Mouse (Mus musculus) heart, postnatal 0 days (tissue): ENCODE results near the gene Trim17. TPM values are rescaled to one million over a fixed set of nuclear protein-coding genes. Genes with fewer than 3 reads are reported as not detected.
A peak's percentile ranks its signal among the peaks of the same experiment; 100 is the strongest.

Source experiments
- ATAC-seq: fragments of 200-750 bp; cut with Nextera tagmentation; 2 replicates; pipeline ENCODE4 v1.8.0; 2017; ENCODE audit warnings: low read depth, moderate number of reproducible peaks, moderate library complexity; ENCODE audit not compliant: insufficient read depth
- DNase-seq: peaks from one replicate; pipeline ENCODE4 v3.0.0-alpha.2; 2016; ENCODE audit warnings: low spot score
- H3K27ac ChIP-seq: fragments of 300-500 bp; sonication (generic); 2 replicates; pipeline ENCODE4 v1.5.1; 2014; ENCODE audit warnings: low read depth, mild to moderate bottlenecking
- H3K27me3 ChIP-seq: fragments of 300-500 bp; sonication (generic); 2 replicates; pipeline ENCODE4 v1.6.1; 2014; ENCODE audit warnings: low read length, mixed read lengths; ENCODE audit not compliant: control insufficient read depth, insufficient read depth
- H3K36me3 ChIP-seq: fragments of 300-500 bp; sonication (generic); replicated peaks from 2 replicates; pipeline ENCODE4 v1.6.1; 2014; ENCODE audit warnings: low read length, mixed read lengths; ENCODE audit not compliant: control insufficient read depth, insufficient read depth
- H3K4me1 ChIP-seq: fragments of 300-500 bp; sonication (generic); 2 replicates; pipeline ENCODE4 v1.6.1; 2014; ENCODE audit warnings: antibody characterized with exemption; ENCODE audit not compliant: control insufficient read depth, insufficient read depth
- H3K4me2 ChIP-seq: fragments of 300-500 bp; sonication (generic); 2 replicates; pipeline ENCODE4 v1.6.1; 2014; ENCODE audit warnings: low read depth, mild to moderate bottlenecking, low read length, moderate library complexity
- H3K4me3 ChIP-seq: fragments of 300-500 bp; sonication (generic); 2 replicates; pipeline ENCODE4 v1.5.1; 2014; ENCODE audit warnings: low read depth, low read length
- H3K9ac ChIP-seq: fragments of 300-500 bp; sonication (generic); replicated peaks from 2 replicates; pipeline ENCODE4 v1.6.1; 2014; ENCODE audit warnings: low read depth, low read length, mixed read lengths
- H3K9me3 ChIP-seq: fragments of 300-500 bp; sonication (generic); replicated peaks from 2 replicates; pipeline ENCODE4 v1.6.1; 2016; ENCODE audit warnings: low read length; ENCODE audit not compliant: control insufficient read depth
- CTCF ChIP-seq: IDR thresholded peaks from 2 replicates; pipeline ENCODE4 v1.5.1; 2016; ENCODE audit warnings: antibody characterized with exemption, control low read depth, low read depth
- EP300 ChIP-seq: IDR thresholded peaks from 2 replicates; pipeline ENCODE4 v1.6.1; 2016; ENCODE audit warnings: antibody characterized with exemption, low read depth
- WGBS: fragments of 180-500 bp; shearing (Covaris S2); extraction: QIAGEN DNeasy Blood & Tissue Kit; methylation state at CpG from one replicate; pipeline ENCODE4 v1.1.7; 2014; 5-methylcytosine and 5-hydroxymethylcytosine counted together
- polyA plus RNA-seq: library from polyadenylated mRNA; unstranded; fragments of >200 nt; fragmentation: Nextera tagmentation; extraction: Ambion mirVana; gene quantifications from 2 replicates; pipeline ENCODE4 v1.2.1, GENCODE M21; 2015
- total RNA-seq: library from RNA; depleted of rRNA; stranded (reverse); fragments of >200 nt; gene quantifications from 2 replicates; pipeline ENCODE4 v1.2.3, GENCODE M21; 2014; ENCODE audit warnings: low replicate concordance

Gene Trim17
- total and polyA plus RNA-seq, 2 experiments from 2014 or later: 0.33 TPM; not detected in 1

- no peaks in the 10 kb centered on the region for H3K27me3 ChIP-seq
- no peak overlapping the region for H3K4me3 ChIP-seq
- DNase-seq (no peak), ATAC-seq (0 out of 2 replicates have a peak, but pooled peaks have one; percentile 9)
- H3K9me3 ChIP-seq: no peaks in the 10 kb centered on the region
- no peaks in the 10 kb centered on the region for H3K36me3 ChIP-seq
- H3K9ac ChIP-seq: no peak overlapping the region
- TF ChIP-seq CTCF (no peak), EP300 (no peak)
- WGBS: 81% methylated on average over 21 of the region's 21 CpGs
- no peak overlapping the region for H3K4me2 ChIP-seq
- H3K27ac ChIP-seq: no peak overlapping the region
- H3K4me1 ChIP-seq: no peaks in the 10 kb centered on the region
Measured at GRCm38 (mm10) chr11:58970831-58971530, 16.5 kb downstream of the Trim17 start.

GRCm38 (mm10) chr11:58971796-58972195 lies 17.3 kb downstream of the Trim17 start:
- no peak for TF ChIP-seq EP300
- TF ChIP-seq CTCF: no peak
- ATAC-seq (no peak), DNase-seq (no peak)
- no peaks in the 10 kb centered on the region for H3K36me3 ChIP-seq
- no peak overlapping the region for H3K4me3 ChIP-seq
- WGBS: 75% methylated on average over 3 of the region's 3 CpGs
- no peak overlapping the region for H3K9ac ChIP-seq
- no peak overlapping the region for H3K27ac ChIP-seq
- H3K4me1 ChIP-seq: no peaks in the 10 kb centered on the region
- no peaks in the 10 kb centered on the region for H3K9me3 ChIP-seq
- H3K27me3 ChIP-seq: no peaks in the 10 kb centered on the region
- no peak overlapping the region for H3K4me2 ChIP-seq

- no peaks in the 10 kb centered on the region for H3K27me3 ChIP-seq
- H3K27ac ChIP-seq: no peak overlapping the region
- ATAC-seq (no peak), DNase-seq (no peak)
- no peak overlapping the region for H3K9ac ChIP-seq
- no peak overlapping the region for H3K4me2 ChIP-seq
- TF ChIP-seq EP300: no peak
- TF ChIP-seq CTCF: no peak
- no peaks in the 10 kb centered on the region for H3K36me3 ChIP-seq
- no peaks in the 10 kb centered on the region for H3K9me3 ChIP-seq
- H3K4me1 ChIP-seq: peaks cover 4% of the 10 kb centered on the region
- no peak overlapping the region for H3K4me3 ChIP-seq
- WGBS: 77% methylated on average over 3 of the region's 3 CpGs
Measured at GRCm38 (mm10) chr11:58974414-58974813, 19.9 kb downstream of the Trim17 start.

- no peaks in the 10 kb centered on the region for H3K9me3 ChIP-seq
- no peak for TF ChIP-seq EP300
- TF ChIP-seq CTCF: no peak
- under 1% methylated on average over 29 of the region's 29 CpGs for WGBS
- H3K36me3 ChIP-seq: peaks cover 3% of the 10 kb centered on the region; the same call in 1 of the 2 replicates
- H3K27me3 ChIP-seq: no peaks in the 10 kb centered on the region
- H3K4me1 ChIP-seq: peaks cover 31% of the 10 kb centered on the region
- peak overlapping the region; percentile 90 for H3K9ac ChIP-seq
- DNase-seq: no peak
- H3K4me3 ChIP-seq: peak overlapping the region; percentile 88
- peak overlapping the region; percentile 90 for H3K4me2 ChIP-seq
- ATAC-seq: no peak
- H3K27ac ChIP-seq: peak overlapping the region; percentile 87
Measured at GRCm38 (mm10) chr11:58977150-58977549, 22.7 kb downstream of the Trim17 start.

- TF ChIP-seq CTCF: no peak
- no peak for TF ChIP-seq EP300
- Histone ChIP-seq H3K9ac (peak overlapping the region; percentile 90), H3K9me3 (no peaks in the 10 kb centered on the region), H3K36me3 (peaks cover 7% of the 10 kb centered on the region), H3K4me2 (peak overlapping the region; percentile 90), H3K27ac (peak overlapping the region; percentile 87), H3K4me1 (peaks cover 36% of the 10 kb centered on the region), H3K4me3 (peak overlapping the region; percentile 88), H3K27me3 (no peaks in the 10 kb centered on the region)
- ATAC-seq (no peak), DNase-seq (no peak)
- WGBS: under 1% methylated on average over 21 of the region's 21 CpGs
Measured at GRCm38 (mm10) chr11:58977607-58978026, 23.1 kb downstream of the Trim17 start.
